Mouse (Mus musculus): ENCODE data around the gene Olfr845. TPM values are rescaled to one million over a fixed set of nuclear protein-coding genes. Genes with fewer than 3 reads are reported as not detected.

Olfr845 gene
- not detected in 2 replicates for polyA plus RNA-seq (2015; fragmentation: Nextera tagmentation; extraction: Ambion mirVana)

- Histone ChIP-seq H3K9ac (no peak within 1 kb of the TSS), H3K4me3 (no peak within 1 kb of the TSS), H3K4me2 (no peak within 1 kb of the TSS), H3K27me3 (no peaks in the 10 kb centered on the region), H3K27ac (no peak within 1 kb of the TSS), H3K36me3 (no peaks in the 10 kb centered on the region), H3K4me1 (no peaks in the 10 kb centered on the region), H3K9me3 (no peaks in the 10 kb centered on the region)
- no peak for ATAC-seq (ENCODE audit: borderline replicate concordance, extremely low read depth, low FRiP score, low TSS enrichment)
- WGBS = 66% methylated on average over 1 of the region's 1 CpGs
Measured at GRCm38 (mm10) chr9:19336157-19336556, at the start of gene Olfr845. TSS of gene Olfr845 (plus strand) at chr9:19336457.

GRCm38 (mm10) chr9:19316047-19316446 lies 20.2 kb upstream of the Olfr845 start, which contains the start of gene Olfr844:
TSS of gene Olfr844 (plus strand) at chr9:19316347.
- no peaks in the 10 kb centered on the region for H3K27me3 ChIP-seq
- H3K4me1 ChIP-seq = no peaks in the 10 kb centered on the region
- no peak within 1 kb of the TSS for H3K9ac ChIP-seq
- no peaks in the 10 kb centered on the region for H3K9me3 ChIP-seq
- no peak within 1 kb of the TSS for H3K4me2 ChIP-seq
- no peak within 1 kb of the TSS for H3K4me3 ChIP-seq
- no peaks in the 10 kb centered on the region for H3K36me3 ChIP-seq
- ATAC-seq (ENCODE audit: borderline replicate concordance, extremely low read depth, low FRiP score, low TSS enrichment) = no peak
- no peak within 1 kb of the TSS for H3K27ac ChIP-seq

- Histone ChIP-seq H3K4me1 (no peaks in the 10 kb centered on the region), H3K9ac (no peak within 1 kb of the TSS), H3K9me3 (no peaks in the 10 kb centered on the region), H3K4me3 (no peak within 1 kb of the TSS), H3K4me2 (no peak within 1 kb of the TSS), H3K27me3 (no peaks in the 10 kb centered on the region), H3K36me3 (no peaks in the 10 kb centered on the region), H3K27ac (no peak within 1 kb of the TSS)
- WGBS = 39% methylated on average over 1 of the region's 1 CpGs
- ATAC-seq (ENCODE audit: borderline replicate concordance, extremely low read depth, low FRiP score, low TSS enrichment) = no peak
Measured at GRCm38 (mm10) chr9:19363905-19364304, 27.6 kb downstream of the Olfr845 start, which contains the start of gene Olfr846. TSS of gene Olfr846 (minus strand) at chr9:19364005.

- no peaks in the 10 kb centered on the region for H3K36me3 ChIP-seq
- no peak for ATAC-seq (ENCODE audit: borderline replicate concordance, extremely low read depth, low FRiP score, low TSS enrichment)
- H3K4me3 ChIP-seq = no peak within 1 kb of the TSS
- no peak within 1 kb of the TSS for H3K27ac ChIP-seq
- H3K4me2 ChIP-seq = no peak within 1 kb of the TSS
- no peak within 1 kb of the TSS for H3K9ac ChIP-seq
- WGBS = 52% methylated on average over 1 of the region's 1 CpGs
- no peaks in the 10 kb centered on the region for H3K27me3 ChIP-seq
- H3K4me1 ChIP-seq = no peaks in the 10 kb centered on the region
- H3K9me3 ChIP-seq = no peaks in the 10 kb centered on the region
Measured at GRCm38 (mm10) chr9:19378569-19378968, 42.3 kb downstream of the Olfr845 start, which contains the start of gene Olfr847. TSS of gene Olfr847 (minus strand) at chr9:19378669.

Other genes with a start within 250 kb of the Olfr845 start
- not detected in 2 replicates for gene Olfr836, start 216.1 kb upstream of the Olfr845 start, polyA plus RNA-seq (2015; fragmentation: Nextera tagmentation; extraction: Ambion mirVana)
- not detected in 2 replicates for gene Olfr837, start 200.1 kb upstream of the Olfr845 start, polyA plus RNA-seq (2015; fragmentation: Nextera tagmentation; extraction: Ambion mirVana)
- gene Olfr839-ps1, start 159.1 kb upstream of the Olfr845 start, polyA plus RNA-seq (2015; fragmentation: Nextera tagmentation; extraction: Ambion mirVana) = not detected in 2 replicates
- not detected in 2 replicates for gene Olfr843, start 84.5 kb upstream of the Olfr845 start, polyA plus RNA-seq (2015; fragmentation: Nextera tagmentation; extraction: Ambion mirVana)
- gene Olfr844, start 20.1 kb upstream of the Olfr845 start, polyA plus RNA-seq (2015; fragmentation: Nextera tagmentation; extraction: Ambion mirVana) = not detected in 2 replicates
- not detected in 2 replicates for gene Olfr846, start 27.5 kb downstream of the Olfr845 start, polyA plus RNA-seq (2015; fragmentation: Nextera tagmentation; extraction: Ambion mirVana)
- gene Olfr847, start 42.2 kb downstream of the Olfr845 start, polyA plus RNA-seq (2015; fragmentation: Nextera tagmentation; extraction: Ambion mirVana) = not detected in 2 replicates
- gene Olfr849, start 103.8 kb downstream of the Olfr845 start, polyA plus RNA-seq (2015; fragmentation: Nextera tagmentation; extraction: Ambion mirVana) = not detected in 2 replicates
- not detected in 2 replicates for gene Olfr850, start 141.8 kb downstream of the Olfr845 start, polyA plus RNA-seq (2015; fragmentation: Nextera tagmentation; extraction: Ambion mirVana)
- gene Olfr851, start 156.8 kb downstream of the Olfr845 start, polyA plus RNA-seq (2015; fragmentation: Nextera tagmentation; extraction: Ambion mirVana) = not detected in 2 replicates
- not detected in 2 replicates for gene Olfr853, start 204.6 kb downstream of the Olfr845 start, polyA plus RNA-seq (2015; fragmentation: Nextera tagmentation; extraction: Ambion mirVana)
- not detected in 2 replicates for gene Olfr854, start 230.9 kb downstream of the Olfr845 start, polyA plus RNA-seq (2015; fragmentation: Nextera tagmentation; extraction: Ambion mirVana)
- gene Olfr855, start 246.2 kb downstream of the Olfr845 start, polyA plus RNA-seq (2015; fragmentation: Nextera tagmentation; extraction: Ambion mirVana) = not detected in 2 replicates

Data from lung, embryonic 15.5 days (tissue).